Mouse (Mus musculus): Measurements from ENCODE around the gene Aldh1b1.

DNA sequence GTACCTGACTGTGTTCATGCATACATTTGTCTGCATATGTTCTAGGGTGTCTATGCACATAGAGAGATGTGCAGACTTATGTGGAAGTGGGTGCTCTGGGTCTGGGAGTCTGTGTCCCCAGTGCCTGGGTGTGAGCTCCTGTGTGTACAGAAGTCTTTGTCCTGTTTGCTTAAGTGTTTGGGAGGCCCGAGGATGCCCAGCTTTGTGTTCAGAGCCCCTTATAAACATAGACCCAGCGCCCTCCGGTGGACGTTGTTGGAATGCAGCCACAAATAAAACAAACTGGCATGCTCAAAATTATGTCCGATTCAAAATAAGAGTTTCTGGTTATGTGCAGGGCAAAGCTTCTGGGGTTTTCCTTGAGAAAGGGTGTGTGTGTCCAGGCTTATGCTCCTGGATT, 27.2 kb upstream of the Aldh1b1 start:
- no peak for TF ChIP-seq POLR2A (IDR thresholded peaks at IDR 0.05; ENCODE audit: extremely low read depth, insufficient read depth, low read length)
- peak; percentile 63 for TF ChIP-seq CTCF (IDR thresholded peaks at IDR 0.05; ENCODE audit: extremely low read depth, insufficient read depth, low read length)
